Comparison of ENCODE assay signal across 8 mouse cellular contexts in the genomic region with DNA sequence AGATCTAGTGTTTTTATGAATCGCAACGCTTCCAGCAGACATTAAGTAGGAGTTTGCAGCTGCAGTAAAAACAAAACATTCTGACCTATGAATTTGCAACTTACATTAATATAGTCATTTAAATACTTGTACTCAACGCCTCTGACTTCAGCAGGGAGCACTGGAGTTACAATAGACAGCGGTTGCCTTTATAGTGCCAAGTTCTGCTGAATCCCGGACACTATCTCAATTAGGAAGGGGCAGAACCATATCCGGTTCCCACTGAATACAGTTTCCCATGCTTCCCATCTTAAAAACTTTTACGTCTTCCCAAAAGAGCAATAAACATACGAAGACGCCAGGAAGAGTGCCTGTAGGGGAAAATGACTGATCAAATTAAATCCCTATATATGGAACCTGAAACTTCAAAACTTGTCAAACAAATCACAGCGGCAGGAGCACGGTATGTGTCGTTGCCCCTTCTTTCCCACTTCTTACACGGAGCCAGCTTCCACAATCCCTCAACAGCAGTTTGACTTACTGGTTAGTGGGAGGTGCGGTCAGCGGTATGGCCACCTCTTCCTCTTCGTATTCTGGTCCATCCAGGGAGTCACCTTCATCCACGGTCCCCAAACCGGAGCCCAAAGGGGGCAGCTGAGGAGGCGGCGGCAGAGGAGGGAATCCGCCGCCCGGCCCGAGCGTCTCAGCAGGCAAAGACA. TPM values are rescaled to one million over a fixed set of nuclear protein-coding genes. Genes with fewer than 3 reads are reported as not detected.
DNase-seq lines count a peak whose midpoint lies in the region; ATAC-seq and TF ChIP-seq lines count a peak whose summit lies in the region.

No protein-coding gene starts in this region.

- H3K4me3 ChIP-seq in forebrain, embryonic 13.5 days: peak overlapping the region; percentile 97
- H3K4me3 ChIP-seq in hindbrain, postnatal 0 days (ENCODE audit: low read length): peak overlapping the region; percentile 83
- peak overlapping the region; percentile 82 for H3K4me3 ChIP-seq in liver, embryonic 16.5 days (ENCODE audit: low read depth, low read length)
- peak overlapping the region; percentile 98 for H3K4me3 ChIP-seq in neural tube, embryonic 12.5 days

- H3K4me1 ChIP-seq in forebrain, embryonic 13.5 days: peaks cover 12% of the 10 kb centered on the region
- peaks cover 8% of the 10 kb centered on the region; the same call in 1 of the 2 replicates for H3K4me1 ChIP-seq in hindbrain, postnatal 0 days (ENCODE audit: insufficient read depth, low read length)
- H3K4me1 ChIP-seq in liver, embryonic 16.5 days (ENCODE audit: control insufficient read depth, low read depth, low read length): peaks cover 2% of the 10 kb centered on the region
- H3K4me1 ChIP-seq in neural tube, embryonic 12.5 days: no peaks in the 10 kb centered on the region; the same call in 1 of the 2 replicates

- H3K9me3 ChIP-seq in forebrain, embryonic 13.5 days (replicated peaks): no peaks in the 10 kb centered on the region
- H3K9me3 ChIP-seq in hindbrain, postnatal 0 days (ENCODE audit: low read length): no peaks in the 10 kb centered on the region
- H3K9me3 ChIP-seq in liver, embryonic 16.5 days (replicated peaks; ENCODE audit: control insufficient read depth, low read length): no peaks in the 10 kb centered on the region
- no peaks in the 10 kb centered on the region for H3K9me3 ChIP-seq in neural tube, embryonic 12.5 days

- no peak for ATAC-seq in forebrain, embryonic 13.5 days
- ATAC-seq in hindbrain, postnatal 0 days: no peak
- ATAC-seq in liver, embryonic 16.5 days (ENCODE audit: low read depth): no peak
- ATAC-seq in neural tube, embryonic 12.5 days (ENCODE audit: low FRiP score, low read depth): no peak

- peak overlapping the region; percentile 100 for H3K27ac ChIP-seq in forebrain, embryonic 13.5 days
- peak overlapping the region; percentile 99 for H3K27ac ChIP-seq in hindbrain, postnatal 0 days
- peak overlapping the region; percentile 96 for H3K27ac ChIP-seq in liver, embryonic 16.5 days (ENCODE audit: low read length)
- peak overlapping the region; percentile 98 for H3K27ac ChIP-seq in neural tube, embryonic 12.5 days

- H3K36me3 ChIP-seq in forebrain, embryonic 13.5 days (ENCODE audit: poor library complexity, severe bottlenecking): no peaks in the 10 kb centered on the region
- no peaks in the 10 kb centered on the region for H3K36me3 ChIP-seq in hindbrain, postnatal 0 days (ENCODE audit: insufficient read depth, low read length)
- H3K36me3 ChIP-seq in liver, embryonic 16.5 days (ENCODE audit: control insufficient read depth, insufficient read depth): no peaks in the 10 kb centered on the region
- H3K36me3 ChIP-seq in neural tube, embryonic 12.5 days: no peaks in the 10 kb centered on the region

- WGBS in forebrain, embryonic 13.5 days: under 1% methylated on average over 25 of the region's 25 CpGs
- WGBS in hindbrain, postnatal 0 days: under 1% methylated on average over 25 of the region's 25 CpGs
- under 1% methylated on average over 25 of the region's 25 CpGs for WGBS in liver, embryonic 16.5 days (ENCODE audit: insufficient replicate concordance)
- WGBS in neural tube, embryonic 12.5 days: under 1% methylated on average over 25 of the region's 25 CpGs

- H3K4me2 ChIP-seq in forebrain, embryonic 13.5 days: peak overlapping the region; percentile 74
- peak overlapping the region; percentile 81 for H3K4me2 ChIP-seq in hindbrain, postnatal 0 days (ENCODE audit: low read depth, low read length)
- peak overlapping the region; percentile 75 for H3K4me2 ChIP-seq in liver, embryonic 16.5 days (ENCODE audit: low read depth, low read length)
- H3K4me2 ChIP-seq in neural tube, embryonic 12.5 days (replicated peaks): peak overlapping the region; percentile 69

- DNase-seq in right cerebral cortex, postnatal 25 days: peak; percentile 48
- no peak for DNase-seq in right cerebral cortex, postnatal 14 days
- peak; percentile 12 for DNase-seq in adrenal gland, postnatal 14 days
- DNase-seq in hindbrain, postnatal 0 days (ENCODE audit: low spot score): peak; percentile 44
- DNase-seq in cerebellum, adult 8-10 months: no peak

- no peak for TF ChIP-seq CTCF in hindbrain, postnatal 0 days (IDR thresholded peaks at IDR 0.05; ENCODE audit: low read depth)

- peak overlapping the region; percentile 99 for H3K9ac ChIP-seq in forebrain, embryonic 13.5 days
- peak overlapping the region; percentile 98 for H3K9ac ChIP-seq in hindbrain, postnatal 0 days (replicated peaks; ENCODE audit: low read length)
- H3K9ac ChIP-seq in liver, embryonic 16.5 days (ENCODE audit: low read depth, low read length): peak overlapping the region; percentile 93
- peak overlapping the region; percentile 98 for H3K9ac ChIP-seq in neural tube, embryonic 12.5 days

- H3K27me3 ChIP-seq in forebrain, embryonic 13.5 days: no peaks in the 10 kb centered on the region
- H3K27me3 ChIP-seq in hindbrain, postnatal 0 days (ENCODE audit: insufficient read depth, low read length): no peaks in the 10 kb centered on the region
- H3K27me3 ChIP-seq in liver, embryonic 16.5 days (ENCODE audit: control insufficient read depth, insufficient read depth, low read depth, low read length): no peaks in the 10 kb centered on the region
- no peaks in the 10 kb centered on the region for H3K27me3 ChIP-seq in neural tube, embryonic 12.5 days (replicated peaks)

RNA-seq across cellular contexts. Expression of gene Rasa1, which starts 0.9 kb away (rescaled TPM):
- 47.2 and 50.2 TPM in 2 replicates for total RNA-seq in adrenal gland, postnatal 14 days (2021)
- polyA plus RNA-seq in forebrain, embryonic 13.5 days (2015; fragmentation: Nextera tagmentation; extraction: Ambion mirVana): 71.4 and 74.6 TPM in 2 replicates
- total RNA-seq in hindbrain, postnatal 0 days (2014; rRNA removed): 76.4 and 81.6 TPM in 2 replicates
- polyA plus RNA-seq in hindbrain, postnatal 0 days (2015; fragmentation: Nextera tagmentation; extraction: Ambion mirVana): 39.8 and 44.7 TPM in 2 replicates
- 9.4 and 11.4 TPM in 2 replicates for polyA plus RNA-seq in liver, embryonic 16.5 days (2015; fragmentation: Nextera tagmentation; extraction: Ambion mirVana)
- 60.2 and 65.5 TPM in 2 replicates for polyA plus RNA-seq in neural tube, embryonic 12.5 days (2016; fragmentation: Nextera tagmentation; extraction: Ambion mirVana)

Comparison
In these comparisons a context has a peak if more than half of its experiments do, and no peak if none do; other contexts are left out.
1. DNase-seq: peak in right cerebral cortex, postnatal 25 days (single experiment), adrenal gland, postnatal 14 days (single experiment) and hindbrain, postnatal 0 days (single experiment); none in right cerebral cortex, postnatal 14 days (single experiment) and cerebellum, adult 8-10 months (single experiment).
2. Peak in every context shown above with its lines, with median percentiles within 50 percentile points of each other: H3K27ac ChIP-seq, H3K4me2 ChIP-seq, H3K4me3 ChIP-seq and H3K9ac ChIP-seq.